Mouse (Mus musculus): ENCODE measurements around the gene Akap13. TPM values are rescaled to one million over a fixed set of nuclear protein-coding genes. Genes with fewer than 3 reads are reported as not detected.

Akap13 gene
- total RNA-seq (2021) = 100 to 1,000 TPM; 110 to 113 TPM

- DNase-seq = peak; percentile 98
Observed at GRCm38 (mm10) chr7:75455223-75456151, at the start of gene Akap13. Akap13 (plus strand) TSS chr7:75455534.

GRCm38 (mm10) chr7:75410641-75411040, 44.7 kb upstream of the Akap13 start:
- no peak for DNase-seq

- DNase-seq = no peak
Observed at GRCm38 (mm10) chr7:75411226-75411625, 44.1 kb upstream of the Akap13 start.

- DNase-seq = no peak
Observed at GRCm38 (mm10) chr7:75412011-75412510, 43.3 kb upstream of the Akap13 start.

- DNase-seq = no peak
Observed at GRCm38 (mm10) chr7:75412568-75412967, 42.8 kb upstream of the Akap13 start.

GRCm38 (mm10) chr7:75413903-75414302, 41.4 kb upstream of the Akap13 start:
- no peak for DNase-seq

GRCm38 (mm10) chr7:75414316-75414715, 41.0 kb upstream of the Akap13 start:
- DNase-seq = no peak

- no peak for DNase-seq
Observed at GRCm38 (mm10) chr7:75415166-75415881, 40.0 kb upstream of the Akap13 start.

- DNase-seq = no peak
Observed at GRCm38 (mm10) chr7:75415882-75416585, 39.3 kb upstream of the Akap13 start.

- DNase-seq = no peak
Observed at GRCm38 (mm10) chr7:75420927-75421326, 34.4 kb upstream of the Akap13 start.

- no peak for DNase-seq
Observed at GRCm38 (mm10) chr7:75424121-75424520, 31.2 kb upstream of the Akap13 start.

GRCm38 (mm10) chr7:75427322-75427721, 28.0 kb upstream of the Akap13 start:
- DNase-seq = peak; percentile 75

- DNase-seq = no peak
Observed at GRCm38 (mm10) chr7:75428913-75429312, 26.4 kb upstream of the Akap13 start.

- peak; percentile 34 for DNase-seq
Observed at GRCm38 (mm10) chr7:75430550-75430949, 24.8 kb upstream of the Akap13 start.

- DNase-seq = no peak
Observed at GRCm38 (mm10) chr7:75431043-75431442, 24.3 kb upstream of the Akap13 start.

- no peak for DNase-seq
Observed at GRCm38 (mm10) chr7:75432046-75432445, 23.3 kb upstream of the Akap13 start.

GRCm38 (mm10) chr7:75436413-75437174, 18.7 kb upstream of the Akap13 start:
- DNase-seq = no peak

GRCm38 (mm10) chr7:75439570-75439969, 15.8 kb upstream of the Akap13 start:
- no peak for DNase-seq

- no peak for DNase-seq
Observed at GRCm38 (mm10) chr7:75440241-75440640, 15.1 kb upstream of the Akap13 start.

GRCm38 (mm10) chr7:75441947-75442346, 13.4 kb upstream of the Akap13 start:
- no peak for DNase-seq

- no peak for DNase-seq
Observed at GRCm38 (mm10) chr7:75456152-75456888, 986 bp downstream of the Akap13 start.

Data from heart, postnatal 4 days (tissue).